Mouse (Mus musculus) heart, postnatal 0 days (tissue): ENCODE measurements at regions not wholly inside any gene's neighbourhood (a gene's known extent, or its start where the extent isn't known, plus 50 kb on each side); places are given as distances from the start of the nearest gene placed in this dataset.

Experiments used
- ATAC-seq: fragments of 200-750 bp; cut with Nextera tagmentation; 2 replicates; pipeline ENCODE4 v1.8.0; 2017; ENCODE audit warnings: low read depth, moderate number of reproducible peaks, moderate library complexity; ENCODE audit not compliant: insufficient read depth
- DNase-seq: peaks from one replicate; pipeline ENCODE4 v3.0.0-alpha.2; 2016; ENCODE audit warnings: low spot score
- H3K27ac ChIP-seq: fragments of 300-500 bp; sonication (generic); 2 replicates; pipeline ENCODE4 v1.5.1; 2014; ENCODE audit warnings: low read depth, mild to moderate bottlenecking
- H3K27me3 ChIP-seq: fragments of 300-500 bp; sonication (generic); 2 replicates; pipeline ENCODE4 v1.6.1; 2014; ENCODE audit warnings: low read length, mixed read lengths; ENCODE audit not compliant: control insufficient read depth, insufficient read depth
- H3K36me3 ChIP-seq: fragments of 300-500 bp; sonication (generic); replicated peaks from 2 replicates; pipeline ENCODE4 v1.6.1; 2014; ENCODE audit warnings: low read length, mixed read lengths; ENCODE audit not compliant: control insufficient read depth, insufficient read depth
- H3K4me1 ChIP-seq: fragments of 300-500 bp; sonication (generic); 2 replicates; pipeline ENCODE4 v1.6.1; 2014; ENCODE audit warnings: antibody characterized with exemption; ENCODE audit not compliant: control insufficient read depth, insufficient read depth
- H3K4me2 ChIP-seq: fragments of 300-500 bp; sonication (generic); 2 replicates; pipeline ENCODE4 v1.6.1; 2014; ENCODE audit warnings: low read depth, mild to moderate bottlenecking, low read length, moderate library complexity
- H3K4me3 ChIP-seq: fragments of 300-500 bp; sonication (generic); 2 replicates; pipeline ENCODE4 v1.5.1; 2014; ENCODE audit warnings: low read depth, low read length
- H3K9ac ChIP-seq: fragments of 300-500 bp; sonication (generic); replicated peaks from 2 replicates; pipeline ENCODE4 v1.6.1; 2014; ENCODE audit warnings: low read depth, low read length, mixed read lengths
- H3K9me3 ChIP-seq: fragments of 300-500 bp; sonication (generic); replicated peaks from 2 replicates; pipeline ENCODE4 v1.6.1; 2016; ENCODE audit warnings: low read length; ENCODE audit not compliant: control insufficient read depth
- CTCF ChIP-seq: IDR thresholded peaks from 2 replicates; pipeline ENCODE4 v1.5.1; 2016; ENCODE audit warnings: antibody characterized with exemption, control low read depth, low read depth
- EP300 ChIP-seq: IDR thresholded peaks from 2 replicates; pipeline ENCODE4 v1.6.1; 2016; ENCODE audit warnings: antibody characterized with exemption, low read depth
- WGBS: fragments of 180-500 bp; shearing (Covaris S2); extraction: QIAGEN DNeasy Blood & Tissue Kit; methylation state at CpG from one replicate; pipeline ENCODE4 v1.1.7; 2014; 5-methylcytosine and 5-hydroxymethylcytosine counted together

- Histone ChIP-seq H3K9ac (no peak overlapping the region), H3K36me3 (no peaks in the 10 kb centered on the region), H3K27me3 (peaks cover 93% of the 10 kb centered on the region), H3K4me2 (no peak overlapping the region), H3K27ac (no peak overlapping the region), H3K4me1 (no peaks in the 10 kb centered on the region), H3K4me3 (peak overlapping the region; percentile 2; the same call in 1 of the 2 replicates), H3K9me3 (no peaks in the 10 kb centered on the region)
- under 1% methylated on average over 53 of the region's 58 CpGs for WGBS
- TF ChIP-seq CTCF (no peak), EP300 (no peak)
- no peak for ATAC-seq
- no peak for DNase-seq
These were observed 74.0 kb downstream of the Rhcg start for GRCm38 (mm10) chr7:79543231-79544071.

GRCm38 (mm10) chr7:79542379-79543015 lies 75.0 kb downstream of the Rhcg start:
- no peak for DNase-seq
- H3K4me3 ChIP-seq: no peak overlapping the region
- no peak for ATAC-seq
- no peaks in the 10 kb centered on the region for H3K9me3 ChIP-seq
- H3K36me3 ChIP-seq: no peaks in the 10 kb centered on the region
- no peak overlapping the region for H3K4me2 ChIP-seq
- H3K9ac ChIP-seq: no peak overlapping the region
- no peaks in the 10 kb centered on the region for H3K4me1 ChIP-seq
- no peak overlapping the region for H3K27ac ChIP-seq
- no peak for TF ChIP-seq CTCF
- TF ChIP-seq EP300: no peak
- peaks cover 93% of the 10 kb centered on the region for H3K27me3 ChIP-seq
- WGBS: 5% methylated on average over 23 of the region's 23 CpGs

GRCm38 (mm10) chr7:79540246-79540645 lies 74.1 kb upstream of the Polg start:
- TF ChIP-seq CTCF (no peak), EP300 (no peak)
- Histone ChIP-seq H3K4me3 (no peak overlapping the region), H3K27ac (no peak overlapping the region), H3K4me2 (no peak overlapping the region), H3K27me3 (peaks cover 95% of the 10 kb centered on the region), H3K9me3 (no peaks in the 10 kb centered on the region), H3K36me3 (no peaks in the 10 kb centered on the region), H3K9ac (no peak overlapping the region), H3K4me1 (peaks cover 7% of the 10 kb centered on the region; the same call in 1 of the 2 replicates)
- ATAC-seq (no peak), DNase-seq (no peak)
- 21% methylated on average over 2 of the region's 2 CpGs for WGBS

- no peak overlapping the region for H3K4me2 ChIP-seq
- no peak overlapping the region for H3K9ac ChIP-seq
- no peaks in the 10 kb centered on the region for H3K9me3 ChIP-seq
- ATAC-seq: no peak
- no peaks in the 10 kb centered on the region for H3K36me3 ChIP-seq
- no peak for DNase-seq
- H3K4me3 ChIP-seq: no peak overlapping the region
- H3K27ac ChIP-seq: no peak overlapping the region
- TF ChIP-seq CTCF (no peak), EP300 (no peak)
- 4% methylated on average over 3 of the region's 3 CpGs for WGBS
- H3K27me3 ChIP-seq: peaks cover 95% of the 10 kb centered on the region
- peaks cover 7% of the 10 kb centered on the region; the same call in 1 of the 2 replicates for H3K4me1 ChIP-seq
These were observed 73.3 kb upstream of the Polg start for GRCm38 (mm10) chr7:79539426-79539825.

- Histone ChIP-seq H3K27ac (no peak overlapping the region), H3K4me2 (peak overlapping the region; percentile 56), H3K36me3 (no peaks in the 10 kb centered on the region), H3K9ac (no peak overlapping the region), H3K27me3 (peaks cover 95% of the 10 kb centered on the region), H3K4me1 (peaks cover 7% of the 10 kb centered on the region; the same call in 1 of the 2 replicates), H3K9me3 (no peaks in the 10 kb centered on the region), H3K4me3 (peak overlapping the region; percentile 39)
- ATAC-seq (no peak), DNase-seq (no peak)
- TF ChIP-seq CTCF (no peak), EP300 (no peak)
- WGBS: under 1% methylated on average over 27 of the region's 27 CpGs
These were observed 70.0 kb upstream of the Polg start for GRCm38 (mm10) chr7:79536157-79536641.
